Mouse (Mus musculus): Measurements from ENCODE around the gene Mxi1. TPM values are rescaled to one million over a fixed set of nuclear protein-coding genes. Genes with fewer than 3 reads are reported as not detected.
A peak's percentile ranks its signal among the peaks of the same experiment; 100 is the strongest.

Gene Mxi1
- total RNA-seq, 1 experiment from 2014 or later = 48.8 TPM

DNA sequence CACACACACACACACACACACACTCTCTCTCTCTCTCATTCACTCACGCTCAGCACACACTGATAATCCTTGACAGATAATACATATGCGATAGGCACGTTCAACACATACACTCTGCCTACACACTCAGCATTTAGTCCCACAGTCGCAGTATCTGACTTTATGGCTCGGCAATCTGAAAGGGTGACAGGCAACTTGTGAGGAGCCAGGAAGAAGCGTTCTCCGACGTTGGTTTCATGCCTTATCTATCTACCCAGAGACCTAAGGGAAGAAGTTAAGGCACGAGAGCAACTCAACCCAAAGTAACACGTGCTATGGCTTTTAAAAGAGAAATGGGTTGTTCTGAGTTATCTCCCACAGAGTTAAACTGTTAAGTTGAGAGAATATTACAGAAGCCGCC, 104.3 kb downstream of the Mxi1 start:
- peak; percentile 55 for ATAC-seq (replicated peaks; ENCODE audit: low read depth, poor library complexity, severe bottlenecking)

DNA sequence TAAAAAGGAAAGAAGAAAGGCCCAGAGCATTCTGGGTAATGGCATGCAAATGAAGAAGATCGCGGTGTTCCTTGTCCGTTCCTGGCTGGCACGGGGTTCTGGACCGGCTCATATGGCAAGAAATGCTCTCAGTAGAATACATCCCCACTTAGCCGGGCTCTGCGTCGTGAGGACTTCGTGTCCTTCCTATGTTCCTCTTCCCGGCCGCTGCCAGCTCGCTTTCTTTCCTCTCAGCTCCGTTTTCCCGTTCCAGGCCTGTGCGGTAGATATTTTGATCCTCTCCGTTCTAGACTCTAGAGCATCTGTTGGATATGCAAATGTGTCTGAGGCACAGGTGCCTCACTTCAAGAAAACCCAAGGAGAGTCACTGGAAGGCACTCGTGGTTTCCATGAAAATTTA, 104.9 kb downstream of the Mxi1 start:
- ATAC-seq (replicated peaks; ENCODE audit: low read depth, poor library complexity, severe bottlenecking) = no peak

DNA sequence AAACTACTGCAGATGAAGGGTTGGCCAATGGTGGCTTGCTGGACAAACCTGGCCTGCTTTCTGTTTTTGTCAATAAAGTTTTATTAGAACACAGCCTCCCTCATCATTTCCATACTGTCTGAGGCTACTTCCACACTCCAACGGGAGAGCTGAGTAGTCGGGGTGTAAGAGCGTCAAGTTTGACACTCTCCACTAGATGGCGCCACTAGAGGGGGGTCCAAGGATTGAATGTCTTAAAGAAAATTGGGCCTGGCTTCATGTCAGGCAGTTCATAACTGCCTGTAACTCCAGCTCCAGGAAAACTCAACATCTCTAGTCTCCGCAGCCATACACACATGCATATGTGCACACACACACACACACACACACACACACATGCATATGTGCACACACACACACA, 109.5 kb downstream of the Mxi1 start:
- ATAC-seq (replicated peaks; ENCODE audit: low read depth, poor library complexity, severe bottlenecking) = no peak

GRCm38 (mm10) chr19:53420924-53421582, 110.7 kb downstream of the Mxi1 start:
- ATAC-seq (replicated peaks; ENCODE audit: low read depth, poor library complexity, severe bottlenecking) = peak; percentile 59

- peak; percentile 3; the same call in 1 of the 2 replicates for ATAC-seq (replicated peaks; ENCODE audit: low read depth, poor library complexity, severe bottlenecking)
Measured at GRCm38 (mm10) chr19:53421583-53422188, 111.4 kb downstream of the Mxi1 start.

- ATAC-seq (replicated peaks; ENCODE audit: low read depth, poor library complexity, severe bottlenecking) = no peak
Measured at GRCm38 (mm10) chr19:53422358-53423308, 112.3 kb downstream of the Mxi1 start.

DNA sequence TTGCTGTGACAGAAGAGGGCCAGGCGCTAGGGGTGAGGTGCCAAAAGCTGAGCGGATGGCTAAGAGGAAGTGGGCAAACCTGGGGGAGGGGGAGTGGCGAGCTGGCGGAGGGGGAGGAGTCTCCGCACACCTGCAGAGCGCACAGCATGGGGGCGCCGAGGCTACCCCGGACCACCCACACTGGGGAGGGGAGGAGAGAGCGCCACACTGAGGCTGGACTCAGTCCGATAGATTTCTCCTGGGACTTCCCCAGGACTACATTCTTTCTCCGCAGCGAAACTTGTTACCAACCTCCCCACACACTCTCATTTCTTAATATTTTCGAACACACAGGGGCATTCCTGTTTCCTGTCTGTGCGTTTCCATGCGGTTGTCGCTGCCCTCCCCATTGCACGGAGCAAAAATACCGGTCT, 113.0 kb downstream of the Mxi1 start:
- ATAC-seq (replicated peaks; ENCODE audit: low read depth, poor library complexity, severe bottlenecking) = peak; percentile 15

DNA sequence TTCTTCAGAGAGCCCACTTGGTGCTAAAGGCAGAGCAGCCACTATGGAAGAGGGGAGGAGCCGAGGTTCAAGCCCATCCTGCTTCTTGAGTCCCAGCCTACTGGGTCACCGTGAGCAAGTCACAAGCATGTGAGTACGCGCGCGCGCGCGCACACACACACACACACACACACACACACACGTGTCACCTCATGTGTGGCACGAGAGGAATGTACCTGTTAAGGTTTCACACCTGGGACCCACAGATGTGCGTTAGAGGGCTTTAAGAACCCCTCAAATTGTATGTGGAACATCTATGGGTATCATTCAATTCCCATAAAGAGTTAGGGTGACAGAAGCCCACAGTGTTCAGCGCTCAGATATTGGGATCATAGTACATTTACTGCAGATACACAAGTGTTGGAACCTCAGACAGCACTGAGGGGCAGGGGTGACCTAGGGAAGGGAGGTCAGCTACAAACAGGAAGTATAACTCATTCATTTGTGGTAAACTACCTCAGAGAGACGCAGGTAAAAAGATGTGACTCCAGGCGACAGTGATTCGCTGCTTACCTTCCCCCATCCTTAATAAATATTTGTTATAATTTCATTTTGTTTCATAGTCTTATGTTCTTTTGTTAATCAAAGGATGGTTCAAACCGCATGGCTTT, 113.6 kb downstream of the Mxi1 start:
- no peak for ATAC-seq (replicated peaks; ENCODE audit: low read depth, poor library complexity, severe bottlenecking)

DNA sequence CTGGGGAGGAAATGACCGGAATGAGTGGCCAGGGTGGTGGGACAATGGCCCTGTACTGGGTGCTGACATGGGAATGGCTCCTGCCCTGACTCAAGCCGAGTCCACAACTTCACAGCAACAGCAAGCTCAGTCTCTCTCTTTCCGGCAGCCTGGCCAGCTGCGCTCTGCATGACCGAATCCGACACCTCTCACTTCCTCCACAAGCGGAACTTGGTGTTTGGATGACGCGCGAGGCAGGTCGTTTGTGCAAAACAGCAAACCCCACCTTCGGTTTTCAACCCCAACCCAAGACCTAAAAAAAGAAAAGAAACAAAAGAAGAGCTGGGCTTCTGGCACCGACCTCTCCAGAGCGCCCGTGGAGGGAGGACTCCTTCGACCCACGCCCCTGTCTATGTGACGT, 114.3 kb downstream of the Mxi1 start:
- ATAC-seq (replicated peaks; ENCODE audit: low read depth, poor library complexity, severe bottlenecking) = peak; percentile 60

Other genes with a start within 250 kb of the Mxi1 start
- gene Add3, start 170.1 kb upstream of the Mxi1 start, total RNA-seq (2017) = 61.2 and 65.6 TPM in 2 replicates
- not detected in 2 replicates for gene Gm10197, start 61.2 kb downstream of the Mxi1 start, total RNA-seq (2017)
- 33.6 and 45.9 TPM in 2 replicates for gene Smndc1, start 80.1 kb downstream of the Mxi1 start, total RNA-seq (2017)
- 16.6 and 19.8 TPM in 2 replicates for gene Dusp5, start 218.6 kb downstream of the Mxi1 start, total RNA-seq (2017)